Mouse (Mus musculus) cerebellum, adult 9-10 months (tissue): ENCODE data around the gene Tbc1d20.

ENCODE experiments used
- DNase-seq: peaks from one replicate; pipeline ENCODE4 v3.0.0; 2022

Tbc1d20 gene

GRCm38 (mm10) chr2:152360271-152360775 lies 66.7 kb downstream of the Tbc1d20 start:
- no peak for DNase-seq

- DNase-seq: no peak
Measured at GRCm38 (mm10) chr2:152361193-152361592, 67.6 kb downstream of the Tbc1d20 start.
